Mouse (Mus musculus) heart, embryonic 14.5 days (tissue): Measurements from ENCODE around the gene Asic3. TPM values are rescaled to one million over a fixed set of nuclear protein-coding genes. Genes with fewer than 3 reads are reported as not detected.
"Not testable (repeated sequence)": the region's sequence is repeated elsewhere in the genome, so short reads cannot be mapped to it uniquely, and the experiment has no call there.

Source experiments
- ATAC-seq: fragments of 200-750 bp; cut with Nextera tagmentation; 2 replicates; pipeline ENCODE4 v1.8.0; 2017; ENCODE audit warnings: low read depth, moderate TSS enrichment; ENCODE audit not compliant: insufficient number of reproducible peaks, insufficient read depth, low FRiP score
- H3K27ac ChIP-seq, 2 experiments: fragments of 200-500 bp in 1 of 2; fragments of 300-500 bp in 1 of 2; sonication (generic) in 1 of 2; replicated peaks in 1 of 2; 2 replicates each; pipeline ENCODE4 v1.5.1; 2012 to 2014; ENCODE audit warnings: low read depth in 2 of 2, low read length in 2 of 2, control low read depth in 1 of 2, mild to moderate bottlenecking in 1 of 2, mixed read lengths in 1 of 2; ENCODE audit not compliant: control insufficient read depth in 1 of 2, insufficient read depth in 1 of 2
- H3K27me3 ChIP-seq: fragments of 300-500 bp; sonication (generic); 2 replicates; pipeline ENCODE4 v1.6.1; 2014; ENCODE audit warnings: mild to moderate bottlenecking, low read length, control low read depth; ENCODE audit not compliant: control insufficient read depth, insufficient read depth
- H3K36me3 ChIP-seq: fragments of 300-500 bp; sonication (generic); 2 replicates; pipeline ENCODE4 v1.6.1; 2014; ENCODE audit warnings: mild to moderate bottlenecking, control low read depth, low read length, mixed read lengths; ENCODE audit not compliant: control insufficient read depth, insufficient read depth
- H3K4me1 ChIP-seq, 2 experiments: fragments of 200-500 bp in 1 of 2; fragments of 300-500 bp in 1 of 2; sonication (generic) in 1 of 2; 2 replicates each; pipeline ENCODE4 v1.6.1; 2012 to 2014; ENCODE audit warnings: low read length in 2 of 2, control low read depth in 1 of 2, mixed read lengths in 1 of 2; ENCODE audit not compliant: control insufficient read depth in 2 of 2, insufficient read depth in 2 of 2
- H3K4me2 ChIP-seq: fragments of 300-500 bp; sonication (generic); 2 replicates; pipeline ENCODE4 v1.6.1; 2014; ENCODE audit warnings: mild to moderate bottlenecking, low read length
- H3K4me3 ChIP-seq, 2 experiments: fragments of 200-500 bp in 1 of 2; fragments of 300-500 bp in 1 of 2; sonication (generic) in 1 of 2; 2 replicates each; pipeline ENCODE4 v1.5.1; 2012 to 2014; ENCODE audit warnings: low read length in 2 of 2, mild to moderate bottlenecking in 2 of 2, control low read depth in 1 of 2, low read depth in 1 of 2, moderate library complexity in 1 of 2; ENCODE audit not compliant: control insufficient read depth in 1 of 2, insufficient read depth in 1 of 2
- H3K9ac ChIP-seq: fragments of 300-500 bp; sonication (generic); 2 replicates; pipeline ENCODE4 v1.6.1; 2014; ENCODE audit warnings: mild to moderate bottlenecking, low read length
- H3K9me3 ChIP-seq: fragments of 300-500 bp; sonication (generic); 2 replicates; pipeline ENCODE4 v1.6.1; 2016; ENCODE audit warnings: low read length, control low read depth; ENCODE audit not compliant: control insufficient read depth
- WGBS: fragments of 180-500 bp; shearing (Covaris S2); extraction: QIAGEN DNeasy Blood & Tissue Kit; methylation state at CpG from one replicate; pipeline ENCODE4 v1.1.7; 2014; 5-methylcytosine and 5-hydroxymethylcytosine counted together
- polyA plus RNA-seq: library from polyadenylated mRNA; unstranded; fragments of >200 nt; fragmentation: Nextera tagmentation; extraction: Ambion mirVana; gene quantifications from 2 replicates; pipeline ENCODE4 v1.2.1, GENCODE M21; 2014

Asic3 gene
- polyA plus RNA-seq, 1 experiment from 2014 or later: not detected

- ATAC-seq: no peak
- peak within 1 kb of the TSS; percentile 81 to 93 for H3K27ac ChIP-seq
- peak within 1 kb of the TSS; percentile 71 for H3K9ac ChIP-seq
- H3K4me2 ChIP-seq: peak within 1 kb of the TSS; percentile 68
- no peaks in the 10 kb centered on the region for H3K27me3 ChIP-seq
- H3K36me3 ChIP-seq: 0 out of 2 replicates have a peak, but pooled peaks cover 5% of the 10 kb centered on the region
- WGBS: 24% methylated on average over 7 of the region's 7 CpGs
- H3K4me1 ChIP-seq: peaks cover 12 to 25% of the 10 kb centered on the region in 2 experiments
- peak within 1 kb of the TSS; percentile 52 to 86 for H3K4me3 ChIP-seq
- H3K9me3 ChIP-seq: no peaks in the 10 kb centered on the region
Measured at GRCm38 (mm10) chr5:24393392-24393997, 19.7 kb upstream of the Asic3 start, which contains the start of gene Abcb8. TSS of gene Abcb8 (plus strand) at chr5:24393663.

DNA sequence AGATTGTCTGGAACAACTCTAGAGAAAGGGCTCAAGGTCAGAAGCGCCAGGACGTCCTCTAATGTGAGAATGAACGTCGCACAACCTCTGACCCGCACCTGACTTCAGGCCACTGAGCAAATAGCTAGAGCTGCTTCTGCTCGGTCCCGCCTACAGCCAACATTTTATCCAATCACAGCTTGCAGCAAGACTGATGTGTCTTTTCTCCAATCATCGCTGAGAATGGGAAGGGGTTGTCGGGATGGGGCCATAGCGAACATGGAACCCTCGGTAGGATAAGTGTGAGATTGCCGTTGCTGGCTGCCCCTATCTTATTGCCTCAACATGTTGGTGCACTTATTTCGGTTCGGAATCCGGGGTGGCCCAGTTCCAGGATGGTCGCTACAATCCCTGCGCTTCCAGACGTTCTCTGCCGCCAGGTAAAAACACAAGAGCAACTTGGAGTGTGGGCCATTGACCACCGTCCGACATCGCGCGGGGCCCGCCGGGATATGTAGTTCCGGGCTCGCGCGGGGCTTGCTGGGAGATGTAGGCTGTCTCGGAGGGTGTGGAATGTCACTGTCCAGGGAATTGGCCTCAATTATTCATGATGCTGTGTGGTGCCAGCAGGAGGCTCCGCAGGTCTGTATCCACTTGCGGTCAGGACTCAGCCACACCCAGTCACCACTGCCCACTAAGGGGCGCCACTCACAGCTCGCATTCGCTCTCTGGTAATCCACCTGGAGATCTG is 18.9 kb upstream of the Asic3 start:
- Histone ChIP-seq H3K9me3 (no peaks in the 10 kb centered on the region), H3K4me2 (peak overlapping the region; percentile 68), H3K4me3 (peak overlapping the region; percentile 52 to 86), H3K36me3 (0 out of 2 replicates have a peak, but pooled peaks cover 5% of the 10 kb centered on the region), H3K27ac (peak overlapping the region; percentile 81 to 93), H3K4me1 (peaks cover 11 to 20% of the 10 kb centered on the region in 2 experiments), H3K27me3 (no peaks in the 10 kb centered on the region), H3K9ac (peak overlapping the region; percentile 71)
- 1% methylated on average over 36 of the region's 36 CpGs for WGBS
- ATAC-seq: peak; percentile 94

GRCm38 (mm10) chr5:24396254-24396653 is 16.9 kb upstream of the Asic3 start:
- not testable (repeated sequence) for H3K9me3 ChIP-seq, H3K4me2 ChIP-seq, ATAC-seq, H3K4me3 ChIP-seq, H3K27ac ChIP-seq, H3K9ac ChIP-seq, H3K27me3 ChIP-seq
- 86% methylated on average over 6 of the region's 6 CpGs for WGBS
- Histone ChIP-seq H3K36me3 (peaks cover 19% of the 10 kb centered on the region), H3K4me1 (peaks cover 6 to 13% of the 10 kb centered on the region in 2 experiments)

DNA sequence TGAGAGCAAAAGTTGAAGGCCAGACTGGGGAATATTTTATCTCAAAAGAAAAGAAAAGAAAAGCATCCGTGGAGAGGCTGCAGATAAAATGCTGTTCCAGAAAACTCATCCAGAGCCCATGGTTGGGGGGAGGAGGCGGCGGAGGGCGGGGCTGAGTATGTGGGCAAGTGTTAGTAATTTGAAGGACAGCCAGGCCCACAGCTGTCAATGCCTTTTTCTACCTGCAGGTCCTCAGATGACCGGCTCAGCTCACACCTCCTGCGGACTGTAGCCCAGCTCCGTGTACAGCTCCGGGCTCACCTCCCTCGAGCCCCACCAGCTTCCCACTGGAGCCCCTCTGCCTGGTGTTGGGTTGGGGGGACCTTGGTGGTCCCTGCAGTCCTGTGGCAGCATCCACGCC is 13.5 kb upstream of the Asic3 start:
- no peak overlapping the region for H3K9ac ChIP-seq
- no peak overlapping the region for H3K27ac ChIP-seq
- H3K4me2 ChIP-seq: no peak overlapping the region
- H3K36me3 ChIP-seq: peaks cover 52% of the 10 kb centered on the region
- no peaks in the 10 kb centered on the region for H3K9me3 ChIP-seq
- H3K4me3 ChIP-seq: no peak overlapping the region
- ATAC-seq: no peak
- no peaks in the 10 kb centered on the region for H3K27me3 ChIP-seq
- 71% methylated on average over 10 of the region's 10 CpGs for WGBS
- H3K4me1 ChIP-seq: peaks cover 0 to 8% of the 10 kb centered on the region in 2 experiments

- Histone ChIP-seq H3K36me3 (peaks cover 55% of the 10 kb centered on the region), H3K4me3 (no peak overlapping the region), H3K27me3 (no peaks in the 10 kb centered on the region), H3K4me1 (peaks cover 0 to 3% of the 10 kb centered on the region in 2 experiments; a peak in 3 of 4 replicates), H3K4me2 (no peak overlapping the region), H3K9me3 (no peaks in the 10 kb centered on the region), H3K9ac (no peak overlapping the region), H3K27ac (no peak overlapping the region)
- 90% methylated on average over 11 of the region's 11 CpGs for WGBS
- no peak for ATAC-seq
Measured at GRCm38 (mm10) chr5:24400362-24400761, 12.8 kb upstream of the Asic3 start.

DNA sequence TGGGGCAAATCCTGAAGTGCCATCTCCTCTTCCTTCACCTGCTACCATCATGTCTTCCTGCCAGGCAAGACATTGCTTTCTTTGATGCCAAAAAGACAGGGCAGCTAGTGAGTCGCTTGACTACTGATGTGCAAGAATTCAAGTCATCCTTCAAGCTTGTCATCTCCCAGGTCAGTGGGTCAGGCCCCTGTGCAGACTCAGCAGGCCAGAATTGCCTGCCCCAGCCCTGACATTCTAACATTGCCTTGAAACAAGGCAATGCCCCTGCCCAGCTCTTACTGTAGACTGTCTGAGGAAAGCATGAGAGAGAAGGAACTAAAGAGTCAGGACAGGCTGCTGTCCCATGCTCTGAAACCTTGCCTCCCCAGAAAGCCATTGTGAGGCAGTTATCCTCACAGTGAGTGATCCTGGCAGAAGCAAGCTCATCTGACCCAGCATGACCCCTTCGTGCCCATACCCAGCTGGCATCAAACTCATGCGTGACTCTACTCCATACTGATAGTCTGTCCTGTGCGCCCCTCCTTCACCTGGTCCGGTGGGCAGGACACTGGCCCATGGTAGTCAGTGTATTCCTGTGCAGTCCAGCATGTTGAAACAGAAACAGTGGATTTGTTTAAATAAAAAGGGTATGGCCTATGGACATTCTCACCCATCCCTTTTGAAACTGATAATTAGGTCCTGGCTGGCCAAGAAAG is 12.1 kb upstream of the Asic3 start:
- Histone ChIP-seq H3K27me3 (no peaks in the 10 kb centered on the region), H3K9me3 (no peaks in the 10 kb centered on the region), H3K9ac (no peak overlapping the region), H3K36me3 (peaks cover 61% of the 10 kb centered on the region), H3K4me1 (peaks cover 0 to 3% of the 10 kb centered on the region in 2 experiments; a peak in 3 of 4 replicates), H3K4me3 (no peak overlapping the region), H3K4me2 (no peak overlapping the region), H3K27ac (no peak overlapping the region)
- ATAC-seq: no peak
- WGBS: 92% methylated on average over 5 of the region's 5 CpGs

DNA sequence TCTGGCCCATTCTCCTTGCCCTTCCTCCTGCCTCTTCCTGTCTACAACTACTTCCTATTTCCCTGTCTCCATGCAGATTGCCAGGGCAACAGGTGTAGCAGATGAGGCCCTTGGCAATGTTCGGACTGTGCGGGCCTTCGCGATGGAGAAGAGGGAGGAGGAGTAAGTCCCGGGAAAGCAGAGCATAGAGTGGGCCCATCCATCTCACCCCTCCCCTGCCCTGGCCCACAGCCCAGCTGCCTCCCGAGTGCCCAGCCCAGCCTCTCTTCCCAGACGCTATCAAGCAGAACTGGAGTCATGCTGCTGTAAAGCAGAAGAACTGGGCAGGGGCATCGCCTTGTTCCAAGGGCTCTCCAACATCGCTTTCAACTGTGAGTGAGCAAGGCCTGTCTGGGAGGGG is 11.2 kb upstream of the Asic3 start:
- H3K4me3 ChIP-seq: no peak overlapping the region
- peaks cover 66% of the 10 kb centered on the region for H3K36me3 ChIP-seq
- H3K9me3 ChIP-seq: no peaks in the 10 kb centered on the region
- H3K4me1 ChIP-seq: peaks cover 0 to 3% of the 10 kb centered on the region in 2 experiments; a peak in 3 of 4 replicates
- no peaks in the 10 kb centered on the region for H3K27me3 ChIP-seq
- H3K4me2 ChIP-seq: no peak overlapping the region
- no peak for ATAC-seq
- WGBS: 57% methylated on average over 9 of the region's 9 CpGs
- no peak overlapping the region for H3K9ac ChIP-seq
- no peak overlapping the region for H3K27ac ChIP-seq
